Mouse (Mus musculus) cerebellum, adult 2 months (tissue): ENCODE measurements around the gene Spata9.

Experiments used
- CTCF ChIP-seq: fragments of 200-500 bp; IDR thresholded peaks from 2 replicates; pipeline ENCODE4 v1.5.1; 2011; ENCODE audit warnings: low read depth, mild to moderate bottlenecking, control low read depth, low read length, moderate library complexity, borderline replicate concordance; ENCODE audit not compliant: insufficient read depth
- POLR2A ChIP-seq: fragments of 200-500 bp; IDR thresholded peaks from 2 replicates; pipeline ENCODE4 v1.6.1; 2011; ENCODE audit warnings: low read length, control low read depth, borderline replicate concordance; ENCODE audit not compliant: insufficient read depth

- no peak for TF ChIP-seq POLR2A
- TF ChIP-seq CTCF, result no peak
These were observed 24.2 kb upstream of the Spata9 start for GRCm38 (mm10) chr13:75942731-75943130.
